In genomic region chr19:7130317-7130716, GRCm38 (mm10) we compare ENCODE assay signal across 22 mouse cellular contexts. TPM values are rescaled to one million over a fixed set of nuclear protein-coding genes. Genes with fewer than 3 reads are reported as not detected.
DNase-seq lines count a peak whose midpoint lies in the region; ATAC-seq and TF ChIP-seq lines count a peak whose summit lies in the region.
"Had no signal": no experiment of that assay in that cellular context is flagged by ENCODE, and none has a peak within 500 bp of the region (broad histone marks: within the 10 kb centered on the region; RNA-seq: fewer than 3 reads in every experiment).

No protein-coding gene starts in this region.

- TF ChIP-seq CTCF in brain, embryonic 14.5 days (IDR thresholded peaks at IDR 0.05; ENCODE audit: borderline replicate concordance, extremely low read depth, insufficient read depth, insufficient read length): no peak

- peak overlapping the region; percentile 45 for H3K27ac ChIP-seq in heart, embryonic 13.5 days (replicated peaks)
- H3K27ac ChIP-seq: forebrain, embryonic 15.5 days; hindbrain, embryonic 15.5 days; intestine, embryonic 15.5 days; limb, embryonic 15.5 days; liver, embryonic 15.5 days; stomach, embryonic 15.5 days had no signal

- WGBS in heart, embryonic 13.5 days: 25% methylated on average over 11 of the region's 11 CpGs

- no peak overlapping the region; the same call in 1 of the 2 replicates for H3K9ac ChIP-seq in heart, embryonic 13.5 days
- H3K9ac ChIP-seq: forebrain, embryonic 15.5 days; hindbrain, embryonic 15.5 days; intestine, embryonic 15.5 days; limb, embryonic 15.5 days; liver, embryonic 15.5 days; stomach, embryonic 15.5 days had no signal

- no peaks in the 10 kb centered on the region for H3K9me3 ChIP-seq in heart, embryonic 13.5 days
- H3K9me3 ChIP-seq: forebrain, embryonic 15.5 days; hindbrain, embryonic 15.5 days; intestine, embryonic 15.5 days; limb, embryonic 15.5 days; liver, embryonic 15.5 days; stomach, embryonic 15.5 days had no signal

- peaks cover 60% of the 10 kb centered on the region for H3K4me1 ChIP-seq in heart, embryonic 13.5 days

- H3K4me2 ChIP-seq in heart, embryonic 13.5 days: no peak overlapping the region
- H3K4me2 ChIP-seq: forebrain, embryonic 15.5 days; hindbrain, embryonic 15.5 days; intestine, embryonic 15.5 days; limb, embryonic 15.5 days; liver, embryonic 15.5 days; stomach, embryonic 15.5 days had no signal

- no peak for TF ChIP-seq POLR2A in brain, embryonic 14.5 days (IDR thresholded peaks at IDR 0.05; ENCODE audit: borderline replicate concordance, extremely low read depth, insufficient read depth, insufficient read length, poor library complexity, severe bottlenecking)

- H3K4me3 ChIP-seq in heart, embryonic 13.5 days: no peak overlapping the region
- H3K4me3 ChIP-seq: forebrain, embryonic 15.5 days; hindbrain, embryonic 15.5 days; intestine, embryonic 15.5 days; limb, embryonic 15.5 days; liver, embryonic 15.5 days; stomach, embryonic 15.5 days had no signal

- H3K27me3 ChIP-seq in heart, embryonic 13.5 days (replicated peaks): peaks cover 33% of the 10 kb centered on the region; the same call in 1 of the 2 replicates
- H3K27me3 ChIP-seq: forebrain, embryonic 15.5 days; intestine, embryonic 15.5 days had no signal

- ATAC-seq in heart, embryonic 13.5 days (ENCODE audit: extremely low read depth, insufficient number of reproducible peaks, low FRiP score, low TSS enrichment): no peak
- ATAC-seq in megakaryocyte, adult 5-6 weeks (ENCODE audit: poor library complexity, severe bottlenecking): peak; percentile 38; the same call in 1 of the 2 replicates
- ATAC-seq: forebrain, embryonic 15.5 days; intestine, embryonic 15.5 days; lung, postnatal 0 days; midbrain, embryonic 16.5 days had no signal

- DNase-seq in heart, adult 11 months: no peak
- DNase-seq in A20 (ENCODE audit: low read depth, low spot score): peak; percentile 76
- peak; percentile 1 for DNase-seq in brain, embryonic 14.5 days (ENCODE audit: low read depth)
- no peak for DNase-seq in lung, postnatal 10 days
- DNase-seq in gastrocnemius, postnatal 25 days: no peak
- DNase-seq: adrenal gland, adult 8-10 months; cerebellum, adult 9-11 months; gastrocnemius, postnatal 14 days; kidney, adult 9 months; right cerebral cortex, postnatal 14 days; thymus, adult 18-20 months had no signal

- H3K36me3 ChIP-seq in heart, embryonic 13.5 days: no peaks in the 10 kb centered on the region
- H3K36me3 ChIP-seq: forebrain, embryonic 15.5 days; hindbrain, embryonic 15.5 days; intestine, embryonic 15.5 days; limb, embryonic 15.5 days; liver, embryonic 15.5 days; stomach, embryonic 15.5 days had no signal

RNA-seq across cellular contexts. Expression of gene Flrt1, which starts 24.8 kb away (rescaled TPM):
- 1.1 and 1.4 TPM in 2 replicates for polyA plus RNA-seq in heart, embryonic 13.5 days (2015; fragmentation: Nextera tagmentation; extraction: Ambion mirVana)
- 2.5 and 4.3 TPM in 2 replicates for polyA plus RNA-seq in brain, embryonic 14.5 days (2012; rRNA removed)
- not detected in 2 replicates for total RNA-seq in megakaryocyte, adult 5-6 weeks (2015)
- total RNA-seq in megakaryocyte, adult 5-6 weeks (2017): not detected in 2 replicates
- total RNA-seq in gastrocnemius, postnatal 25 days (2021): under 1 TPM; 0.31 to 0.35 TPM
- total RNA-seq: megakaryocyte-erythroid progenitor cell, adult 5-6 weeks had no signal

Comparison
In these comparisons a context has a peak if more than half of its experiments do, and no peak if none do; other contexts are left out.
1. DNase-seq: peak in A20 (single experiment) and brain, embryonic 14.5 days (single experiment); none in heart, adult 11 months (single experiment), lung, postnatal 10 days (single experiment) and gastrocnemius, postnatal 25 days (single experiment).